Mouse (Mus musculus) cortical plate, adult 2 months (tissue): ENCODE results near the gene Lhfpl5.

Experiments used
- CTCF ChIP-seq: fragments of 200-500 bp; IDR thresholded peaks from 2 replicates; pipeline ENCODE4 v1.5.1; 2011; ENCODE audit warnings: mild to moderate bottlenecking, control low read depth, low read length; ENCODE audit not compliant: insufficient read depth; ENCODE audit errors: extremely low read depth
- POLR2A ChIP-seq: fragments of 200-500 bp; IDR thresholded peaks from 2 replicates; pipeline ENCODE4 v1.6.1; 2011; ENCODE audit warnings: mild to moderate bottlenecking, low read length, control low read depth; ENCODE audit not compliant: insufficient read depth; ENCODE audit errors: extremely low read depth

DNA sequence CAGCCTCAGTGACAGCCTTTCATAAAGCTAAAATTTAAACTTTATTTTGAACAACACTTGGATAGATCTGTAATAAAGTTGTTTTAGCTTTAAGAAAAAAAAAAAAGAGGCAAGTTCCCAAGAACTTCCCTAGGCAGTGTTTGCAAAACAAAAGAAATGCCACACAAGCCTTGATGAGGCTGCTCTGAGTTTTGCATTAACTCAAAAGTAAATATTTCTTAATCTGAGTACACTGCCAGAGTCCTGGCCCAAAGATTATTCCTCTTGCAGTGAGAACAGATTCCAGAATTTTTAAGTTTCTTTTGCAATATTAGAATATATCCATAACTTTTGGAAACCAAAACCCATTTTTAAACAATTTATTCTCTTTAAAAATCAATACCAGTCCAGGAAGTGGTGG is 10.3 kb upstream of the Lhfpl5 start:
- TF ChIP-seq POLR2A = no peak
- no peak for TF ChIP-seq CTCF
